Mouse (Mus musculus): ENCODE data around the gene Tcp11.

GRCm38 (mm10) chr17:28029308-28029707, 51.1 kb downstream of the Tcp11 start:
- TF ChIP-seq CTCF (IDR thresholded peaks at IDR 0.05; ENCODE audit: borderline replicate concordance, extremely low read depth, insufficient read depth, insufficient read length) (no peak), POLR2A (IDR thresholded peaks at IDR 0.05; ENCODE audit: borderline replicate concordance, extremely low read depth, insufficient read depth, insufficient read length, poor library complexity, severe bottlenecking) (no peak)

Measured in brain, embryonic 14.5 days (tissue).